Mouse (Mus musculus) midbrain, embryonic 12.5 days (tissue): ENCODE data around the gene Inhbc. TPM values are rescaled to one million over a fixed set of nuclear protein-coding genes. Genes with fewer than 3 reads are reported as not detected.
A peak's percentile ranks its signal among the peaks of the same experiment; 100 is the strongest.
"Not testable (repeated sequence)": the region's sequence is repeated elsewhere in the genome, so short reads cannot be mapped to it uniquely, and the experiment has no call there.

ENCODE experiments used
- ATAC-seq: fragments of 200-750 bp; cut with Nextera tagmentation; 2 replicates; pipeline ENCODE4 v1.8.0; 2017; ENCODE audit warnings: low read depth, moderate TSS enrichment, moderate library complexity; ENCODE audit not compliant: low FRiP score
- H3K27ac ChIP-seq: fragments of 300-500 bp; sonication (generic); replicated peaks from 2 replicates; pipeline ENCODE4 v1.5.1; 2016; ENCODE audit warnings: mild to moderate bottlenecking
- H3K27me3 ChIP-seq: fragments of 300-500 bp; sonication (generic); 2 replicates; pipeline ENCODE4 v1.6.1; 2016; ENCODE audit warnings: mild to moderate bottlenecking
- H3K36me3 ChIP-seq: fragments of 300-500 bp; sonication (generic); 2 replicates; pipeline ENCODE4 v1.6.1; 2016
- H3K4me1 ChIP-seq: fragments of 300-500 bp; sonication (generic); 2 replicates; pipeline ENCODE4 v1.6.1; 2016
- H3K4me2 ChIP-seq: fragments of 300-500 bp; sonication (generic); replicated peaks from 2 replicates; pipeline ENCODE4 v1.6.1; 2016; ENCODE audit warnings: mild to moderate bottlenecking, moderate library complexity
- H3K4me3 ChIP-seq: fragments of 300-500 bp; sonication (generic); 2 replicates; pipeline ENCODE4 v1.5.1; 2016; ENCODE audit warnings: mild to moderate bottlenecking
- H3K9ac ChIP-seq: fragments of 300-500 bp; sonication (generic); replicated peaks from 2 replicates; pipeline ENCODE4 v1.6.1; 2016; ENCODE audit warnings: mild to moderate bottlenecking, moderate library complexity
- H3K9me3 ChIP-seq: fragments of 300-500 bp; sonication (generic); 2 replicates; pipeline ENCODE4 v1.6.1; 2016; ENCODE audit warnings: mild to moderate bottlenecking
- WGBS: fragments of 180-500 bp; shearing (Covaris S2); methylation state at CpG from one replicate; pipeline ENCODE4 v1.1.7; 2016; 5-methylcytosine and 5-hydroxymethylcytosine counted together
- polyA plus RNA-seq: library from polyadenylated mRNA; unstranded; fragments of >200 nt; fragmentation: Nextera tagmentation; extraction: Ambion mirVana; gene quantifications from 2 replicates; pipeline ENCODE4 v1.2.1, GENCODE M21; 2016

Gene Inhbc
- polyA plus RNA-seq, 1 experiment from 2014 or later, result not detected

- H3K9ac ChIP-seq, result peak overlapping the region; percentile 83
- H3K4me1 ChIP-seq, result peaks cover 13% of the 10 kb centered on the region
- peak overlapping the region; percentile 67 for H3K4me2 ChIP-seq
- WGBS, result 37% methylated on average over 23 of the region's 23 CpGs
- peak overlapping the region; percentile 80 for H3K4me3 ChIP-seq
- H3K27ac ChIP-seq, result peak overlapping the region; percentile 70
- no peaks in the 10 kb centered on the region for H3K9me3 ChIP-seq
- ATAC-seq, result peak; percentile 42
- peaks cover 38% of the 10 kb centered on the region for H3K36me3 ChIP-seq
- H3K27me3 ChIP-seq, result no peaks in the 10 kb centered on the region
Measured at GRCm38 (mm10) chr10:127310523-127311475, 59.4 kb downstream of the Inhbc start.

GRCm38 (mm10) chr10:127309167-127309566, 61.1 kb downstream of the Inhbc start:
- peaks cover 54% of the 10 kb centered on the region for H3K36me3 ChIP-seq
- H3K4me3 ChIP-seq, H3K9me3 ChIP-seq, H3K4me2 ChIP-seq, H3K27me3 ChIP-seq, H3K9ac ChIP-seq, ATAC-seq, H3K27ac ChIP-seq: not testable (repeated sequence)
- H3K4me1 ChIP-seq, result peaks cover 13% of the 10 kb centered on the region
- 86% methylated on average over 3 of the region's 3 CpGs for WGBS

Other genes with a start within 250 kb of the Inhbc start
- gene Os9, start 249.3 kb downstream of the Inhbc start, polyA plus RNA-seq, result 112 and 116 TPM in 2 replicates
- 15.2 and 17.7 TPM in 2 replicates for gene B4galnt1, start 205.2 kb downstream of the Inhbc start, polyA plus RNA-seq
- 0.89 and 1.1 TPM in 2 replicates for gene Slc26a10, start 189.8 kb downstream of the Inhbc start, polyA plus RNA-seq
- 39.6 and 46.1 TPM in 2 replicates for gene Arhgef25, start 180.3 kb downstream of the Inhbc start, polyA plus RNA-seq
- 204 and 205 TPM in 2 replicates for gene Dtx3, start 174.7 kb downstream of the Inhbc start, polyA plus RNA-seq
- gene Pip4k2c, start 158.8 kb downstream of the Inhbc start, polyA plus RNA-seq, result 17.0 and 18.1 TPM in 2 replicates
- gene Kif5a, start 107.1 kb downstream of the Inhbc start, polyA plus RNA-seq, result 53.9 and 61.6 TPM in 2 replicates
- gene Dctn2, start 104.1 kb downstream of the Inhbc start, polyA plus RNA-seq, result 245 and 250 TPM in 2 replicates
- gene Mbd6, start 81.4 kb downstream of the Inhbc start, polyA plus RNA-seq, result 20.3 and 21.7 TPM in 2 replicates
- 156 and 166 TPM in 2 replicates for gene Mars, start 58.6 kb downstream of the Inhbc start, polyA plus RNA-seq
- 0.86 and 1.1 TPM in 2 replicates for gene Arhgap9, start 48.5 kb downstream of the Inhbc start, polyA plus RNA-seq
- gene Gli1, start 28.5 kb downstream of the Inhbc start, polyA plus RNA-seq, result 3.7 and 4.1 TPM in 2 replicates
- gene Inhbe, start 16.0 kb downstream of the Inhbc start, polyA plus RNA-seq, result not detected in 2 replicates
- gene R3hdm2, start 9.9 kb upstream of the Inhbc start, polyA plus RNA-seq, result 40.7 and 42.1 TPM in 2 replicates
- 0.89 and 1.6 TPM in 2 replicates for gene Stac3, start 131.3 kb upstream of the Inhbc start, polyA plus RNA-seq
- 7.0 and 7.6 TPM in 2 replicates for gene Ndufa4l2, start 144.5 kb upstream of the Inhbc start, polyA plus RNA-seq
- 75.1 and 77.8 TPM in 2 replicates for gene Shmt2, start 152.0 kb upstream of the Inhbc start, polyA plus RNA-seq
- 55.9 and 58.2 TPM in 2 replicates for gene Nxph4, start 164.1 kb upstream of the Inhbc start, polyA plus RNA-seq